Mouse (Mus musculus): ENCODE measurements around the gene Krt10. TPM values are rescaled to one million over a fixed set of nuclear protein-coding genes. Genes with fewer than 3 reads are reported as not detected.

Krt10 gene
- polyA plus RNA-seq, 1 experiment from 2014 or later = 14.5 TPM

- ATAC-seq = no peak
- no peak overlapping the region for H3K27ac ChIP-seq (ENCODE audit: low read depth, low read length)
- H3K9ac ChIP-seq (ENCODE audit: low read depth, low read length) = no peak overlapping the region
These were observed 28.7 kb upstream of the Krt10 start for GRCm38 (mm10) chr11:99417819-99418218.

GRCm38 (mm10) chr11:99416902-99417301 lies 27.7 kb upstream of the Krt10 start:
- ATAC-seq = no peak
- Histone ChIP-seq H3K9me3 (ENCODE audit: control insufficient read depth) (no peaks in the 10 kb centered on the region), H3K4me2 (replicated peaks; ENCODE audit: low read depth) (no peak overlapping the region), H3K27me3 (replicated peaks; ENCODE audit: control insufficient read depth, insufficient read depth, low read length) (no peaks in the 10 kb centered on the region), H3K27ac (ENCODE audit: low read depth, low read length) (no peak overlapping the region), H3K36me3 (ENCODE audit: control insufficient read depth, insufficient read depth) (no peaks in the 10 kb centered on the region), H3K4me1 (replicated peaks; ENCODE audit: control insufficient read depth, insufficient read depth, low read length) (no peaks in the 10 kb centered on the region), H3K4me3 (ENCODE audit: low read depth, low read length) (no peak overlapping the region), H3K9ac (ENCODE audit: low read depth, low read length) (no peak overlapping the region)
- no peak for TF ChIP-seq CTCF (IDR thresholded peaks at IDR 0.05; ENCODE audit: low read depth)
- 90% methylated on average over 13 of the region's 13 CpGs for WGBS

More at GRCm38 (mm10) chr11:99417819-99418218, 28.7 kb upstream of the Krt10 start:
- no peaks in the 10 kb centered on the region for H3K4me1 ChIP-seq (replicated peaks; ENCODE audit: control insufficient read depth, insufficient read depth, low read length)
- no peak overlapping the region for H3K4me3 ChIP-seq (ENCODE audit: low read depth, low read length)
- H3K4me2 ChIP-seq (replicated peaks; ENCODE audit: low read depth) = no peak overlapping the region
- 75% methylated on average over 16 of the region's 16 CpGs for whole genome bisulfite sequencing
- H3K27me3 ChIP-seq (replicated peaks; ENCODE audit: control insufficient read depth, insufficient read depth, low read length) = no peaks in the 10 kb centered on the region
- H3K9me3 ChIP-seq (ENCODE audit: control insufficient read depth) = no peaks in the 10 kb centered on the region
- no peaks in the 10 kb centered on the region for H3K36me3 ChIP-seq (ENCODE audit: control insufficient read depth, insufficient read depth)
- no peak for TF ChIP-seq CTCF (IDR thresholded peaks at IDR 0.05; ENCODE audit: low read depth)

- Histone ChIP-seq H3K36me3 (ENCODE audit: control insufficient read depth, insufficient read depth) (no peaks in the 10 kb centered on the region), H3K4me1 (replicated peaks; ENCODE audit: control insufficient read depth, insufficient read depth, low read length) (no peaks in the 10 kb centered on the region), H3K9me3 (ENCODE audit: control insufficient read depth) (no peaks in the 10 kb centered on the region), H3K4me2 (replicated peaks; ENCODE audit: low read depth) (no peak overlapping the region), H3K4me3 (ENCODE audit: low read depth, low read length) (no peak overlapping the region), H3K9ac (ENCODE audit: low read depth, low read length) (no peak overlapping the region), H3K27ac (ENCODE audit: low read depth, low read length) (no peak overlapping the region), H3K27me3 (replicated peaks; ENCODE audit: control insufficient read depth, insufficient read depth, low read length) (no peaks in the 10 kb centered on the region)
- WGBS = 54% methylated on average over 13 of the region's 13 CpGs
- TF ChIP-seq CTCF (IDR thresholded peaks at IDR 0.05; ENCODE audit: low read depth) = no peak
- peak; percentile 88 for ATAC-seq
These were observed 25.4 kb upstream of the Krt10 start for GRCm38 (mm10) chr11:99414463-99415147.

- WGBS = 15% methylated on average over 6 of the region's 6 CpGs
- no peak overlapping the region for H3K4me2 ChIP-seq (replicated peaks; ENCODE audit: low read depth)
- H3K9ac ChIP-seq (ENCODE audit: low read depth, low read length) = no peak overlapping the region
- no peak overlapping the region for H3K27ac ChIP-seq (ENCODE audit: low read depth, low read length)
- TF ChIP-seq CTCF (IDR thresholded peaks at IDR 0.05; ENCODE audit: low read depth) = peak; percentile 84
- no peaks in the 10 kb centered on the region for H3K9me3 ChIP-seq (ENCODE audit: control insufficient read depth)
- ATAC-seq = no peak
- H3K4me1 ChIP-seq (replicated peaks; ENCODE audit: control insufficient read depth, insufficient read depth, low read length) = no peaks in the 10 kb centered on the region
- H3K36me3 ChIP-seq (ENCODE audit: control insufficient read depth, insufficient read depth) = no peaks in the 10 kb centered on the region
- 0 out of 2 replicates have a peak, but pooled peaks cover 2% of the 10 kb centered on the region for H3K27me3 ChIP-seq (replicated peaks; ENCODE audit: control insufficient read depth, insufficient read depth, low read length)
- no peak overlapping the region for H3K4me3 ChIP-seq (ENCODE audit: low read depth, low read length)
These were observed 24.1 kb upstream of the Krt10 start for GRCm38 (mm10) chr11:99413247-99413646.

GRCm38 (mm10) chr11:99406186-99406585 lies 17.0 kb upstream of the Krt10 start:
- 60% methylated on average over 10 of the region's 10 CpGs for WGBS
- no peak overlapping the region for H3K4me2 ChIP-seq (replicated peaks; ENCODE audit: low read depth)
- H3K4me3 ChIP-seq (ENCODE audit: low read depth, low read length) = no peak overlapping the region
- no peaks in the 10 kb centered on the region for H3K9me3 ChIP-seq (ENCODE audit: control insufficient read depth)
- no peaks in the 10 kb centered on the region for H3K36me3 ChIP-seq (ENCODE audit: control insufficient read depth, insufficient read depth)
- peaks cover 6% of the 10 kb centered on the region for H3K27me3 ChIP-seq (replicated peaks; ENCODE audit: control insufficient read depth, insufficient read depth, low read length)
- H3K4me1 ChIP-seq (replicated peaks; ENCODE audit: control insufficient read depth, insufficient read depth, low read length) = no peaks in the 10 kb centered on the region
- no peak for TF ChIP-seq CTCF (IDR thresholded peaks at IDR 0.05; ENCODE audit: low read depth)
- no peak overlapping the region for H3K27ac ChIP-seq (ENCODE audit: low read depth, low read length)
- no peak for ATAC-seq
- no peak overlapping the region for H3K9ac ChIP-seq (ENCODE audit: low read depth, low read length)

- Histone ChIP-seq H3K36me3 (ENCODE audit: control insufficient read depth, insufficient read depth) (no peaks in the 10 kb centered on the region), H3K9ac (ENCODE audit: low read depth, low read length) (no peak overlapping the region), H3K4me3 (ENCODE audit: low read depth, low read length) (no peak overlapping the region), H3K27me3 (replicated peaks; ENCODE audit: control insufficient read depth, insufficient read depth, low read length) (peaks cover 4% of the 10 kb centered on the region), H3K9me3 (ENCODE audit: control insufficient read depth) (no peaks in the 10 kb centered on the region), H3K4me1 (replicated peaks; ENCODE audit: control insufficient read depth, insufficient read depth, low read length) (no peaks in the 10 kb centered on the region), H3K27ac (ENCODE audit: low read depth, low read length) (no peak overlapping the region), H3K4me2 (replicated peaks; ENCODE audit: low read depth) (no peak overlapping the region)
- TF ChIP-seq CTCF (IDR thresholded peaks at IDR 0.05; ENCODE audit: low read depth) = no peak
- WGBS = 80% methylated on average over 13 of the region's 13 CpGs
- ATAC-seq = no peak
These were observed 10.9 kb upstream of the Krt10 start for GRCm38 (mm10) chr11:99399956-99400549.

Data from intestine, postnatal 0 days (tissue).